Mouse (Mus musculus): ENCODE data around the gene Crb3.

Crb3 gene

DNA sequence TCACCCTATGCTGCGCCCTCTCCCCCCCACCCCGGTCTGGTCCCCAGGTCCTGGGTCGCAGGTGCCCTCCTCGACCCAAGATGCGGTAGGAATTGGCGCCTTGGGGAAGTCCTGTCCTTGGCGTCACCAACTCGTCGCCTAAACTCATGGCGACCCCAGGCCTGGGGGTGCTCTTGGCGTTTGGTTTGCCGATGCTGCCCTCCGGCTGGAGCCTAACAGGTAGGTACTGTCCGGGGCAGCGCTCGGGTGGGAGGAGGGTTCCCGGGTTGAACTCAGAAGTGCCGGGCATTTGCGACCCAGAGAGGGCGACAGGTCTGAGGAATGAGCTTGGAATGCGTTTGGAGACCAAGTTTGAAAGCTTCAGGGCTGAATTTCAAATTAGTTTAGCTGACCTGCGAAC, 3.6 kb downstream of the Crb3 start:
- DNase-seq = no peak

DNA sequence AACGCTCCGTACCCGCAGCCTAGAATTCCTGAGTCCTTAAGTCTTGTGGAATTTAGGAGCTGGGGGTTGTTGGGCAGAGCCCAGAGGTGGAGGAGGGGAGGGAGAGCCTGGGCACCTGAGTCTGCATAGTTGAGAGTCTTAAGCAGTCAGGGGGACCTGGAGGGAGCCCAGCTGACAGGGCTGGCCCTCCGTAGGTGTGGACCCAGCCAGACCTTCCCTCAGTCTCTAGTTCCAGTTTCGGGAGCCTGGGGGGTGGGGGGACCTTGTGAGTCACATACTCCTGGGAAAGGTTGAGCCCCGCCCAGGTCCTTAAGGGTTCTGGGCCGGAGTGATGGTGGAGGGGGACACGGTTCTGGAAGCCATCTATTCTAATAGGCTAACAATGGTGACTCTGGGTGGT, 4.1 kb downstream of the Crb3 start:
- DNase-seq = no peak

DNA sequence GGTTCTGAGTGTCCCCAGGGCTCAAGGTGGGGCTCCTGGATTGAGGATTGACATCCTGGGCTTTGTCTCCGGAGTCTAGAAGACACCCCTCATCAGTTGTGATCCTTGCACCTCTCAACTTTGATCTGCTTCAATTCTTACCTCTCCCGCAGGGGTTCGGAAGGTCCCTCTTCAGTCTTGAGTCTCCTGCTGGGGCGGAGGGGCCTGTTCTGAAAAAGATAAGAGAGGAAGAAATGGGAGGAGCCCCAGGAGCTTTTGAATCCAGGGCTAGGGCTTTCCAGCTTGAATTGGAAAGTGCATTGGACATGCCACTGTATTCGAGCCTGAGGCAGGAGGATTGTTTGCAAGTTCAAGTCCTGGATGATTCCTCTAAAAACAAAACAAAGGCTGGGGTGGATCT, 8.0 kb downstream of the Crb3 start:
- DNase-seq = no peak

DNA sequence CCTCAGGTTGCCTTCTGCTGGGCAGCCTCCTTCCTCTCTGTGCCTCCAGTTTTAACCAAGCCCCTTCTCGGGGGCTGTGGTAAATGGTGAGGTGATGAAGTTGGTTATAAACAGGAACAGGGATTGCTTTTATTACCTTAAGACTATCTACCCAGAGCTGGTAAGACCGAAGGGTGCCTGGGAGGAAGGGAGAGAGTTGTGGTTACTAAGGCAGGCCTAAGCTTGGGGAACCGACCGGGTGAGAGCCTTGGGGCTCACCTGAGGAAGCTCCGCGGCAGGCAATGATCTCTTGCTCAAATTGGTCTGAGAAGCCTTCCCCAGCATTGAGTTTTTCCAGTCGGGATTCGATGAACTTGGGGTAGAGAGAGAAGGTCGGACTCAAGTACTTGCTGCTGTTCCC, 11.4 kb downstream of the Crb3 start:
- no peak for DNase-seq

DNA sequence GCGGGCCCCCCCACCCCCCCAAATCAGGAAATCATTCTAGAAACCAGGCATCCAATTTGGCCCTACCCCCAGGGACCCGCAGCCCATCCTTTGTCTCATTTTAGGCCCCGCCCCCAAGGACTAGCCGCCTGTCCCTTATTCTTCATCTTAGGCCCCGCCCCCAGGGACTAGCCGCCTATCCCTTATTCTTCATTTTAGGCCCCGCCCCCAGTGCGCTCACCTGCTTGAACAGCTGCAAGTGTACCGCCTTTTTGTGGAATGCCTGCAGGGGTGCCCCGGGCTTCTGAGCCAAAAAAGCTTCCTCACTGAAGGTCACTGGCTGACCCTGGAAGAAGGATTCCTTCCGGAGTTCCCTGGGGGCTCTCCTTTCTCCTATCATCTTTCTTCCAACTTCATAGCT, 11.8 kb downstream of the Crb3 start:
- no peak for DNase-seq

DNA sequence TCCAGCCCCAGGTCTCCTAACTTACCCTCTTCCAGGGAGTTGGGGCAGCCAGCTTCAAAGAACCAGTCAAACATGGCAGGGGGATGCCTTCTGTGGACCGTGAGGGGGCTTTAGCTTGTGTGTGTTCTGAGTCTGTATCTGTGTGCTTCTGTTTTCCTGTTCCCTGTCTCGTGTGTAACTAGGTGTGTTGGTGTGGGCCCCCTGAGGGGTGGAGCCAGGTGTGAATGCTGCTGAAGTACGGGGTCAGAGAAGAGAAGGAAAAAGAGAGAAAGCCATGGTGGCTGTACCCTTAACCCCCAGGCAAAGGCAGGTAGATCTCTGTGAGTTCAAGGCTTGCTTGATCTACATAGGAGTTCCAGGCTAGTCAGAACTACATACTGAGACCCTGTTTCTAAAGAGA, 18.0 kb downstream of the Crb3 start:
- DNase-seq = no peak

DNA sequence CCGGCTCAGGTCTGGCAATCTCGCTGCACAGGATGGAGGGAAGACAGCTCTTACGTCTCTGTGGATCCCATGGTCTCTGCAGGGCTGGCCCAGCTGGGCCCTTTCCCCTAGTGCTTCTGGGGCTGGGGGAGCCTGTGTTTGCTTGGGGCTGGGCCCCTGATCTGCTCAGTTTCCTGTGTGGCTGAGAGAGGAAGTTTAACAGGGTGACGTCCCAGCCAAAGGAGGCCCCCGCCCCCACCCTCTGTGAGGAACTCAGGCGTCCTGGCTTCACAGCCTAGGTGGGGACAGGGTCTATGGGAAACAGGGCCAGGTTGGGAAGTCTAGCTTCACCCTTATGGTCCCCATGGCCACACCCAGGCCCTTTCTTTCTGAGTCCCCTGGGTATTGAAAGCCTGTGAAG, 19.4 kb downstream of the Crb3 start, which contains the start of gene Dennd1c:
TSS of gene Dennd1c (minus strand) at position 179 of the 400 bp plus-strand sequence.
- DNase-seq = no peak

DNA sequence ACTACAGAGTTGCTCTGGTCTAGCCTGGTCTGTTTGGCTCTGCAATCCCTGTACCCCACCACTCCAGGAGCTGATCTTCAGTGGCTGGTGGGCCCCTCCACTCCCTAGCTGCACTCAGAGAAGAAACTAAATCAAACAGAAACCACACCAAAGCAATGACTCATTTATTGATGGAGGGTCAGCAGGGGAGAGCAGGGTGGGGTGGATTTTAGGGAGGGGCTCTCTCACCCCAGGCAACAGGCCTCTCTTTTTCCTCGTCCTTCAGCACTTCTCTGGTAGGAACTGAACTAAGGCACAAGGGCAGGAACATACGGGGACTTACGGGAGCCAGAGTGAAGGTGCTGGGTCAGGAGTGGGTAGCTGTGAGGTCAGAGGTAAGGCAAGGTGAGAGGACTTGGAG, 21.0 kb downstream of the Crb3 start:
- no peak for DNase-seq

DNA sequence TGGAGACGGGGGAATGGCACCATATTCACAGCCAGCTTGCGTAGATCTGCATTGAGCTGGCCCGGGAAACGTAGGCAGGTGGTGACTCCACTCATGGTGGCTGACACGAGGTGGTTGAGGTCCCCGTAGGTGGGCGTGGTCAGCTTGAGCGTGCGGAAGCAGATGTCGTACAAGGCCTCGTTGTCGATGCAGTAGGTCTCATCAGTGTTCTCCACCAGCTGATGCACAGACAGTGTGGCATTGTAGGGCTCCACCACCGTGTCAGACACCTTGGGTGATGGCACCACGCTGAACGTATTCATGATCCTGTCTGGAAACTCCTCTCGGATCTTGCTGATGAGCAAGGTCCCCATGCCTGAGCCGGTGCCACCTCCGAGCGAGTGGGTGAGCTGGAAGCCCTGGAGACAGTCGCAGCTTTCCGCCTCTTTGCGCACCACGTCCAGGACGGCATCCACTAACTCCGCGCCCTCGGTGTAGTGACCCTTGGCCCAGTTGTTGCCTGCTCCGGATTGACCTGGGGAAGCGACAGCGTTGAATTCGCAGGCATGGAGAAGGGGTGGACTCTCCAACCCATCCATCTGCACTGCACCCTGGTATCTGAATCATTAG, 22.4 kb downstream of the Crb3 start:
- no peak for DNase-seq

DNA sequence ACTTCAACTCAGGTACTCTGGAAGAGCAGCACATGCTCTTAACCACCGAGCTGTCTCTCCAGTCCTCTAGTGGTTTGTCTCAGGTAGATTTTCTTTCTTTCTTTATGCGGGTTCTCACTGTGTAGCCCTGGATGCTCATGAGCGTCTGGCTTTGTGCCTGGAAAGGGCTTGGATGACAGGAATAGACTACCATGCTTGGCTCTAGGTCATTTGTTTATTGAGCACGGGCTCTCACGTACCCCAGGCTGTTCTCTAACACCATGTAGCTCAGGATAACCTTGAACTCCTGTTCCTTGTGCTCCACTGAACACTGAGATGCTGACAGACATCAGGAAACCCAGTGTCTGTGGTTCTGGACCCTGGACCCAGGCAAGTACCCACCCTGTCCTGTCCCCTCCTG, 23.6 kb downstream of the Crb3 start:
- peak; percentile 64 for DNase-seq

DNA sequence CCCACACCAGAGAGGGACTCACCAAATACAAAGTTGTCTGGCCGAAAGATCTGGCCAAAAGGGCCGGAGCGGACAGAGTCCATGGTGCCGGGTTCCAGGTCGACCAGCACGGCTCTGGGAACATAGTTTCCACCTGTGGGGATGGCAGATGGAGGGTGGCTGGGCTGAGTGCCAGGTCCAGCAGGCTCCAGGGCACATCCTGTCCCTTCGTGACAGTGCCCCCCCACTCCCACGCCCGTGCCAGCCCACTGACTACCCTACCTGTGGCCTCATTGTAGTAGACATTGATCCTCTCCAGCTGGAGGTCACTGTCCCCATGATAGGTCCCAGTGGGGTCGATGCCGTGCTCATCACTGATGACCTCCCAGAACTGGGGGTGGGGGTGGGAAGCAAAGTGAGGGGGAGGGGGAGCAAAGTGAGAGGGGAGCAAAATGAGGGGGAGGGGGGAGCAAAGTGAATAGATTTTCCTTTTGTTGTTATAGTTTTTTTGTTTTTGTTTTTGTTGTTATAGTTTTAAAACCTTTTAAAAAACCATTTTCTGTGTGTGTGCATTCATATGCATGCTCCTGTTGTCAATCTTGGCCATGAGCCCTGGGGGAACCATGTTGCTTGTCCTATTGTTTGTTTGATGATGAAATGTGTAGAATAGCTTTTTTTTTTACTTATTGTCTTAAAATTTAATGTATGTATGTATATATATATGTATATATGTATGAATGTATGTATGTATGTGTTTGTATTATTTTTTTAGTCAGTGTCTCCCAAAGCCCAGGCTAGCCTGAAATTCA, 27.3 kb downstream of the Crb3 start:
- peak; percentile 97 for DNase-seq

DNA sequence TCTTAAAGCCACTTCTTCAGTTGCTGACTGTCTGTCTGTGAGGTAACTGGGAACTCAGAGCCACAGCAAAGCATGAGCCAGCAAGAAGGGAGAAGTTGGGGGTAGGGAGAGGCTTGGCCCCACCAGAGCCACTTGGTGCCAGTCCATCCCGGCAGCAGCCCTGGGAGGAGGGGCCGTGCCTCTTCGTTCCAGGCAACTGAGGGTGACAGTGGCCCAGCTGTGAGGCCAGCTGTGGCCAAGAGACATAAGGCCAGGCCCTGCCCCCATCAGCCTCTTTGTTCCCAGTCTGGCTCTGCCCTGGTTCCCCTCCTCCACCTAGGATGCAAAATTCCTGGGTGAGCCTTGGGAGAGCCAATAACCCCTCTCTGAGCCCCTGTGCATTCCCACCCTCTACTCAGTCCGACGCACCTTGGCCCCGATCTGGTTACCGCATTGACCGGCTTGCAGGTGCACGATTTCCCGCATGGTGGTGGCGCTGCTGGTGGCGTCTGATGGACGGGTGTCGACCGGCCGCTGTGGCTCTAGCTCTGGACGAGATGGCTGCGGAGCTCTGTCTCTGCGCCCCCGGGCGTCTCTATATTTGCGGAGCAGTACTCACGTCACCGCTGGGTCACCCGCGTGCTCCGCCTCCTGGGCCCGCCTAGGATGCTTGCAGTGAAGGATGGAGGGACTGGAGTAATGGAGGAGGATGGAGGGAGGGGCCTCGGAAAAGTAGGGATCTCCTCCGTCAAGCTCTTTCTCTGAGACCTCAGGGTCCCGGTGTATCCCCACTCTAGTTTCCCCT, 28.3 kb downstream of the Crb3 start, which contains the start of gene Tubb4a:
TSS of gene Tubb4a (minus strand) at position 734 of the 784 bp plus-strand sequence.
- DNase-seq = peak; percentile 91

DNA sequence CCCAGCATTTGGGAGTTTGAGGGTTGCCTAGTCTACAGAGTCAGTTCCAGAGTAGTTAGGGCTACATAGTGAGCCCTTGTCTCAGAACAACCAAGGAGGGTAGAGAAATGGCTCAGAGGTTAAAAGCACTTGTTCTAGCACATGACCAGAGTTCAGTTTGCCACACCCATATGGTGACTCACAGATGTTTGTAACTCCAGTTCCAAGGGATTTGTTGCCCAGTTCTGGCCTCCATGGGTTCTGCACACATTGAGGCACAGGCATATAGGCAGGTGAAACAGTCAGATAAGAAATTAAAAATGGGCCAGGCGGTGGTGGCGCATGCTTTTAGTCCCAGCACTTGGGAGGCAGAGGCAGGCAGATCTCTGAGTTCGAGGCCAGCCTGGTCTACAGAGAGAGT, 35.3 kb downstream of the Crb3 start:
- no peak for DNase-seq

DNA sequence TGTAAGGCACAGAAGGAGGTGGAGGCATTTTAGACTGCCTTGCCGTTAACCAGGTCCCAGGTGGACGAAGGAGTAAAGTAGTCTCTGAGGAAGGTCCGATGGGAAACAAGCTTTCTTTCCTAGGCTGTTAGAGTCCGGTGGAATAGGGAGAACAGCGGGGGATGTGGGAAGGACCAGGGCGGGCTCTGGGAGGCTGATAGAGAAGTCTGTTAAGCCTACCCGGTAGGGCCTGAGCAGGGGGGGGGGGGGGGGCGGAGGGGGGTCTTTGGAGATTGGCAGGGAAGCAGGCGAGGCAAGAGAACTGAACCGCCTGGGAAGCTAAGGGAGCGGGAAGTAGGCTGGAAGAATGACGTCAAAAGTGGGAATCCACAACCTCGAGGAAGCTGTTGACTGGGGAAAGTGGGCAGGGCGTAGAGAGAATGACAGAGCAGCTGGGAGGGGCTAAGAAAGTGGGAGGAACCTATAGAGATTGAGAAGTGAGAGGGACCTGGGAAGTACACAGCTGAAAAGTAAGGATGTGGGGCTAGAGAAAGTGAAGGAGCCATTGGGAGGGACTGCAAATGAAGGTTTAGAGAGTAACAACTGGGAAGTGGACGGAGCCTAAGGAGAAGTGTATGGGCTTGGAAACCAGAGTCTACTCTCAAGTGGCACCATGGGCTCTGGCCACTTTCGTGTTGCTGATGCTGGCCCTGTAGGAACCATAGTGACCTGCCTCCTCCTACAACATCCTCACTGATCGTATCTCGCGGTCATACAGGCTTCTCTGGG, 37.1 kb downstream of the Crb3 start:
- DNase-seq = no peak

DNA sequence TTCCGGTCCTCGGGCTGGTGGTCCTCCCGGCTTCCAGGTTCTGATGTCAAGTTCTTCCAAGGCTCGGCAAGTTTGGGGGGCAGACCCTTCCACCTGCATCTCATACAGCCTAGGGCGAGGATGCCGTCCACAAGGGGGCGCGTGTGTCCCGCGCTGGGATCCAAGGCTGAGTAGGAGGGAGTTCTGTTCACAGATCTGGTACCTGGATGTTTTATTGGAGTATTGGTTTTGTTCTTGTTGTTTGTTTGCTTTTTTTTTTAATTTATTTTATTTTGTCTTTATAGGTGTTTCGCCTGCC, 37.7 kb downstream of the Crb3 start:
- DNase-seq = peak; percentile 81

DNA sequence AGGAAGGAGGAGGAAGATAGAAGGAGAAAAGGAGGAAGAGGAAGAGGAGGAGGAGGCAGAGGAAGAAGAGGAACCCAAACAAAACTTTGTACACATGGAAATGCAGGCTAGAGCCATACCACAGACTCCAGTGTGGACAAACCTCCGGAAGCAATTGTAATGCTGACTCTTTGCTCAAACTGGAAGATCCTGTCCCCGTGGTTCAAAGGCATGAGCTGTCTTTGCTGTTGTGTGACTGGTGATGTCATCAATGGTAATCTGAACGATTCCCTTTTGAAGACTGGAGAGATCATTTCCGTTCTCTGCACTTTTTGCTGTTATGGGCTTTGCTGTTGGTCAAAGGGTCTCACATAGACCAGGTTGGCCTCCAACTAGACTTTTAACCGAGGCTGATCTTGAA, 39.4 kb downstream of the Crb3 start:
- DNase-seq = no peak

DNA sequence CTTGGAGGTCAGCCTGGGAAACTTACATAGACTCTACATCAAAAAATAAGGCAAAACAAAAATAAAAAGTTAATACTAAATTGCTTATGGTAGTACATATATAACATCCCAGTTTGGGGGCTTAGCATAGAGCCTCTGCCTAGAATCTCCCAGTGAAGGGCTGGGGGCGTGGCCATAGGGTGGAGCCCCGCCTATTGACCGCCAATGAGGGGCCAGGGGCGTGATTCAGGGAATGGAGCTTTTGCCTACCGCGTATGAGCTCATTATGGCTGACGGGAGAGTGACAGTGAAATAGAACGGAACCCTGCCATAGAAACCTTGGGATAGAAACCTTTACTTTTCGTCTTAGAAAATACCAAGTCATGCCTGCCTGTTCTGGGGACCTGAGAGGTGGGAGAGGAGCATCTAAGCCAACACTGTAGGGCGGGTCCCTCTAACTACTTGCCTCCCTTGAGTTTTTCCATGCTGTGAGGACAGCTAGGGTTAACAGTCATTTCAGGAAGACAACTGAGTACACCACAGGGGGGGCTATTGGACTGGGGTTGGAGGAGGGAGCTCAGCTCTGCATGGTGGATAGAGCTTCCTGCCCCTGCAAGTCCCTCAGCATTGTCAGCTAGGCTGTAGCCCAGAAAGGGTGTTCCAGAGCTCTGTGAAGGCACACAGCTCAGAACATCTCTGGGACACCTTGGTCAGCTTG, 40.9 kb downstream of the Crb3 start:
- DNase-seq = no peak

DNA sequence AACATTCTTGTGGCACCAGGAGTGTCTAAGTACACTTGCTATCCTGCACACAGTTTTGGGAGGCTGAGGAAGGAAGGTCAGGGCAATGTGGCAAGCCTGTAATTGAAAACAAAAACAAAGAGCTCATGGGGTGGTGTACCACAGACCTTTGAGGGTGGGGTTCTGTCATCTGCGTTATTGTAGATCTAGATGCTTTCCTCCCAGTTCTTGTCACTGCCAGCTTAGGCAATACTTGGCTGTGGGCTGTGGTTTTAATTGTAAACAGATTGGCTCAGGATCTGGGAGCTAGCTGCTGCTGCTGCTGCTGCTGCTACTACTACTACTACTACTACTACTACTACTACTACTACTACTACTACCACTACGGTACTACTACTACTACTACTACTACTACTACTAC, 43.4 kb downstream of the Crb3 start:
- DNase-seq = no peak

DNA sequence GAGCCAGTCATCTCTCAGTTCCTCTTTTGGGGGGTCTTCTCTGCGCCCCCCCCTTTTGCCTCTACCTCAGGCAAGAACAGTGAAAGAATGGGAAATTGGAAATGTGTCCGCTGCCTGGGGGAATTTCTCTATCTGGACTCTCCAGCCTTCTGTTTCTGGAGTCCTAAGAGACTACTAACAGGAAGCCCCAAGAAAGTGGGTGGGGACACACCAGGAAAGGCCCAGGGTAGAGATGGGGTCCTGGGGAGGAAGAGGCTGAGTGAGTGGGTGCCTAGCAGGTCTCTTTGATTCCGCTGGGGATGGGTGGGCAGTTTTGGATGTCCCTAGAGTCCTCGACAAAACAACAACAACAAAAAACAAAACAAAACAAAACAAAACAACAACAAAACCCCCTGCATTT, 45.6 kb downstream of the Crb3 start:
- no peak for DNase-seq

DNA sequence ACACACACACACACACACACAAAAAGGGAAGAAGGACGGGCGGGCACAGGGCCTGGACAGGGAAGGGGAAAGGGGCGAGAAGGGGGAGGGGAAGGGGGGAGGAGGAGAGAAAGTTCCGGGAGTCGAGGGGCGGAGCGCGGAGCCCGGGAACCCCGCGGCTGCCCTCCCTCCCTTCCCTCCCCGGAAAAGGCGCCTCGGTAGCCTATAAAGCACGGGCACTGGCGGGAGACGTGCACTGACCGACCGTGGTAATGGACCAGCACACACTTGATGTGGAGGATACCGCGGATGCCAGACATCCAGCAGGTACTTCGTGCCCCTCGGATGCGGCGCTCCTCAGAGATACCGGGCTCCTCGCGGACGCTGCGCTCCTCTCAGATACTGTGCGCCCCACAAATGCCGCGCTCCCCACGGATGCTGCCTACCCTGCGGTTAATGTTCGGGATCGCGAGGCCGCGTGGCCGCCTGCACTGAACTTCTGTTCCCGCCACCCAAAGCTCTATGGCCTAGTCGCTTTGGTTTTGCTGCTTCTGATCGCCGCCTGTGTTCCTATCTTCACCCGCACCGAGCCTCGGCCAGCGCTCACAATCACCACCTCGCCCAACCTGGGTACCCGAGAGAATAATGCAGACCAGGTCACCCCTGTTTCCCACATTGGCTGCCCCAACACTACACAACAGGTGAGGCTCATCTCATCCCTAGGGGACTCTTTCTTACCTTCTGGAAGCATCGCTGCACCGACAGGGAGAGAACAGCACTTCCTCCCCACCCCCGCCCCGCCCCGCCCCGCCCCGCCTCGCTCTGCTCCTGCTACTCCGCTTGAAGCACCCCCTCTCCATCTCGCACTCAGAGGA, 46.5 kb downstream of the Crb3 start, which contains the start of gene Tnfsf9:
TSS of gene Tnfsf9 (plus strand) at position 145 of the 854 bp plus-strand sequence.
- DNase-seq = peak; percentile 39

DNA sequence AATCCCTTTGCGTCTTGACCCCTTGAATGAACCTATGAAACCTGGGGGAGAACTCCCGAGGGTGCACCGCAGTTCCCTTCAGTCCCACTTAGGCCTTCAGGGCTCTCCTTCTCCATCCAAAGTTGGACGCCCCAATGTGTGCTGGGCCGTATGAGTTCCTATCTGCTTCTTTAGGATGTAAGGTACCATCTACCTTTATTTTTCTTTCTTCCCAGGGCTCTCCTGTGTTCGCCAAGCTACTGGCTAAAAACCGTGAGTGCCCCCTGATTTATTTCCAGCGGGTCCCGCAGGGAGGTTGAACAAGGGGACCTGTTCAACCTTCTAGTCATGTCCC, 47.1 kb downstream of the Crb3 start:
- DNase-seq = no peak

DNA sequence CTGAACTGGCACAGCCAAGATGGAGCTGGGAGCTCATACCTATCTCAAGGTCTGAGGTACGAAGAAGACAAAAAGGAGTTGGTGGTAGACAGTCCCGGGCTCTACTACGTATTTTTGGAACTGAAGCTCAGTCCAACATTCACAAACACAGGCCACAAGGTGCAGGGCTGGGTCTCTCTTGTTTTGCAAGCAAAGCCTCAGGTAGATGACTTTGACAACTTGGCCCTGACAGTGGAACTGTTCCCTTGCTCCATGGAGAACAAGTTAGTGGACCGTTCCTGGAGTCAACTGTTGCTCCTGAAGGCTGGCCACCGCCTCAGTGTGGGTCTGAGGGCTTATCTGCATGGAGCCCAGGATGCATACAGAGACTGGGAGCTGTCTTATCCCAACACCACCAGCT, 48.2 kb downstream of the Crb3 start:
- no peak for DNase-seq
